Mouse (Mus musculus): Measurements from ENCODE around the gene Hfe.

The Hfe gene

DNA sequence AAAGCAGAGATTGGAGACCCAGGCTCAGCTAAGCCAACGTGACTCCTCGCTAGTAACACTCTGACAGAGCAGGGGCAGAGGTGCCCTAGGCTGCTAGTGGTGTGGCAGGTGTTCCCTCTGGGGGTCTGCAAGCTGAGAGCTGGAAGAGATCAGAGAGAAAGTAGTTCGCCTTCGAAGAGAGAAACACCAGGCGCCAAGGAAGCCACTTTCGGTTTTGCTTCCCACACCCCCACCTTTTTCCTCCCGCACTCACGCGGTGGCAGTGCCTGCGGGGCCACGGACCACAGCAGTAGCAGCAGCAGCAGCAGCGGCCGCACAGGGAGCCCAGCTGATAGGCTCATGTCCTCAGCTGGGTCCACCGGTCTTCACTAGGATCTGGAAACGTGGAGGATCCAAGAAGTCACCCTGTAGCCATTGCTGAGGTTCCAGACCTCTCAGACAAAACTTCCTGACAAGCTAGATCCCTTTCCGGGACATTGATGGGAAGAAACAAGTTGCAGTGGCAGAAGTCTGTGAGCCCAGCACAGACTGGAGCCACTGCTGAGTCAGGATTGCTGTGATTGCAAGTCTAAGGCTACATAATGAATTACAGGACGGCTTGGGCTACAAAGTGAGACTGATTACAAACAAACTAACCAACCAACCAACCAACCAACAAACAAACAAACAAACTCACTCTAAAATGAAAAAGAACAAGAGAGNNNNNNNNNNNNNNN lies at the start of gene Hfe:
Gene Hfe (minus strand): TSS at position 481 of the 716 bp plus-strand sequence.
- DNase-seq (ENCODE audit: low spot score) = peak; percentile 45

DNA sequence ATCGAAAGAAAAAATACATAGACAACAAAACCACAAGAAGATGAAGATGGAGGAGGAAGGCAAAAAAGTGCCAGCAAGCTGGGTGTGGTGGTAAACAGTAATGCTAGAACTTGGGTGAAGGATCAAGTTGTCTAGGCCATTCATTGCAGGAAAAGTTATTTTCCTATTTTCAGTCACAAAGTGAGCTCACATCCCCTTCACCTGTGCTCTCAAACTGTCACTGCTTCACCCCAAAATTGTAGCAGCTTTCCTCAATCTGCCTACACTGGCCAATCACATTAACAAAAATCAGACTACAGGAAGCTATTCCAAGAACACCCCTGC lies 49.2 kb upstream of the Hfe start:
- DNase-seq (ENCODE audit: low spot score) = no peak

- no peak for DNase-seq (ENCODE audit: low spot score)
Measured at GRCm38 (mm10) chr13:23759251-23759771, 48.7 kb upstream of the Hfe start.

DNA sequence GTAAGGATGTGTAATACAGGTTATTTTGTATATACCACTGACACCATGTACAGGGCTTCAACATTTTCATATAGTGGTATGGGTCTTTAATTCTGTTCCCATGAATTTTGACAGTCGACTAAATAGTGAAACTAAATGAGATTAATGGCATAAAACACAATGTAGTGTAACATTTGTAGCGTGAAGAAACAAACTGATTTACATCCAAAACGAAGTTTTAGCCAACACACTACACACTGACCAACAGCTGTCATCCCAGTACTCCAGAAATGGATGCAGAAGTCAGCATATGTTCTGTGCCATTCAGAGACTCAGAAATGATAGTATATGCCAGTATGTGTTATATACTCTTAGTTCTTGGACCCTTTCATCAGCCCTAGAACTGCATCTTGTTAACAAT lies 47.3 kb upstream of the Hfe start:
- DNase-seq (ENCODE audit: low spot score) = no peak

DNA sequence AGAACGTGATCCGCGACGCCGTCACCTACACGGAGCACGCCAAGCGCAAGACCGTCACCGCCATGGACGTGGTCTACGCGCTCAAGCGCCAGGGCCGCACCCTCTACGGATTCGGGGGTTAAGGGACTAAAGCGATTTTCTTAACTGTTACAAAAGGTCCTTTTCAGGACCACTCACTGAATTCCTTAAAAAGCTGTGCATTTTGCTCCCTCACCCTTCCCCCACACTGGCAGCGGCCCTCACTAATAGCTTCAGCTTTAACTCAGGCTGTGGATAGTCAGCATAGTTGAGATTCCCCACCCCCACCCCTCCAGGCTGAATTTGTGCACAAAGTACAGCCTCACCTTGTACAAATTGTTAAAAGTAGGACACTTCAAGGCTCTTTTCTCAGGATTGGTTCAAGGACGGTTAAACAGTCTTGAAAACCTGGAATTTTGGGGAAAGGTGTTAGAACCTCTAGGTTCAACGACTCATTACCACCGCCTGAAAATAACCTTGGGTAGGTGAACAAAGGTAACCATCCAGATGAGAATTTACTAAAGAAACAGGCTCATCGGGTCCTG lies 46.6 kb upstream of the Hfe start:
- DNase-seq (ENCODE audit: low spot score) = peak; percentile 76

- peak; percentile 94 for DNase-seq (ENCODE audit: low spot score)
Measured at GRCm38 (mm10) chr13:23756790-23757189, 46.1 kb upstream of the Hfe start, which contains the start of gene Hist1h4b. Hist1h4b (plus strand) TSS chr13:23757013.

DNA sequence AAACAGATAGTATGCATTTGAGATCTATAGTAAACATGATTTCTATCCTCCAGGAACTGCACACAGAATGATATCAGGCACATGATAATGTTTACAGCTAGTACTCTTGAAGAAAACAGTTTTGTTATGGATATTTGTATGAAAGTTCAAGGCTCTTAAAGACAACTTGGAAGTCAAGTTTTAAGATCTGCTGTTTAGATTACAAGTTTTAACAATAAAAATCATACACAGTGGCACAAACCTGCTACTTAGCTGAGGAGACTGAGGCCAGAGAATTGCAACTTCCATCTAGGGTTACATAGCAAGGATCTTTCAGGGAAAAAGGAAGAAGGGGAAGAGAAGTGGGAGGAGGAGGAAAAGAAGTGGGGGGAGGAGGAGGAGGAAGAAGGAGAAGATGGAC lies 44.3 kb upstream of the Hfe start:
- DNase-seq (ENCODE audit: low spot score) = no peak

DNA sequence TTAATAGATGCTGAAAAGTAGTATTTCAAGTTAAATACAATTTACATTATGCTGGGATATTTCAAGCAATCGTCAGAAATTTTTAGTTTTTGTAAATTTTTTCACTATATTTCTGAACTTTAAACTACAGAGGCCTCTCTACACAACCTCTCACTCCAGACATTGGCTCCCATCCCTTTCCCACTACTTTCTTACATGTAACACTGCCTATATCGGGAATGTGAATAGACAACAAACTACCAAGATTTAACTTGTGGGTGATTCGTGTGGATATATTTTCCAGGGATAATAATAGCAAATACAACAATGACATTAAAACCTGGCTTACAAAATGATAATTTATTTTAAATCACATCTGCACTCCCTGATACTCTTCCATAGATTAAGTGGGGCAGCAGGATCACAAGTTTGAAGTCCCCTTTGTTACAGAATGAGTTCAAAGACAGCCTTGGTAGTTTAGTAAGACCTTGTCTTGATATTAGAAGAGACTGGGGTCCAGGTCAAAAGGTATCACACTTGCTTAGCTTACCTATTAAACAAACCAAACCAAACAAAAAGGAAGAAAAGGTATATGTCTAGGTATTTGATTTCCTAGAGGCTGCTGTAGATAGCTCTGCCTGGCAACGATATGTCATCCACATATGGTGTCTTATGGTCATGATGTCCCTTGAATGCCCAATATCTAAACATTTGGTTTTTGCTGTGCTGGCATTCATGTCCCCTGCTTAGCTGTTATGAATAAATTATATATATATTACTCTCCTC lies 42.8 kb upstream of the Hfe start:
- DNase-seq (ENCODE audit: low spot score) = no peak

DNA sequence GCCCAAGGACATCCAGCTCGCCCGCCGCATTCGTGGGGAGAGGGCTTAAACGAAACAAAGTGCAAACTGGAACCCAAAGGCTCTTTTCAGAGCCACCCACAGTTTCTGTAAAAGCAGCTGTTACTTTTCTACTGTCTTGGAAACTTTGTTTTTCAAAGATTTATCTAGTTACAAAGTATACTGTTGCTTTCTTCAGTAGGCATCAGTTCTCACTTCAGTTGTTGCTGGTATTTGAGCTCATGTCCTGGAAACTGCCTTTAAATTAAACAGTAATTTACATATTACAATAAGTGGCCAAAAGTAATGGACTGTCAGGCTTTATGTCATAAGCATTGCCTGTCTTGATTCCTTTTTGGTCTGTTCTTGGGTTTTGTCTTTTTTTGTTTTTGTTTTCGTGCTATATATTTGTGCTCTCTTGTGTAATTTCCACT lies 42.1 kb upstream of the Hfe start:
- DNase-seq (ENCODE audit: low spot score) = peak; percentile 42

DNA sequence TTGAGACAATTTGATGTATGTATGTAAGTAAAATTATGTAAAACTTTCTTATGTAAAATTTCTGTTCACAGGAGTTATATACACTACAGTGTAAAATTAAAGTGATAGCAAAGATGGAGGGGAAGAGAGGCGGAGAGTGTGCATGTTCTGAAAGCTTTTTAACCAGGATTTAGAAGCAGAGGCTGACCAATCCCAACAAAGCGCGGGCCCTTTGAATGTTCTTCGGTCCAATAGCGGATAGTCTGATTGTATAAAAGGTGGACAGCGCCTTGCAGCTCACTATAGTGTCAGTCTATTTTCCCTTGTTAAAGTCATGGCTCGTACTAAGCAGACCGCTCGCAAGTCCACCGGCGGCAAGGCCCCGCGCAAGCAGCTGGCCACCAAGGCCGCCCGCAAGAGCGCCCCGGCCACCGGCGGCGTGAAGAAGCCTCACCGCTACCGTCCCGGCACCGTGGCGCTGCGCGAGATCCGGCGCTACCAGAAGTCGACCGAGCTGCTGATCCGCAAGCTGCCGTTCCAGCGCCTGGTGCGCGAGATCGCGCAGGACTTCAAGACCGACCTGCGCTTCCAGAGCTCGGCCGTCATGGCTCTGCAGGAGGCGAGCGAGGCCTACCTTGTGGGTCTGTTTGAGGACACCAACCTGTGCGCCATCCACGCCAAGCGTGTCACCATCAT lies 41.5 kb upstream of the Hfe start, which contains the start of gene Hist1h3b:
Gene Hist1h3b (plus strand): TSS at position 201 of the 675 bp plus-strand sequence.
- DNase-seq (ENCODE audit: low spot score) = peak; percentile 97

GRCm38 (mm10) chr13:23751478-23751956 lies 40.9 kb upstream of the Hfe start:
- peak; percentile 66 for DNase-seq (ENCODE audit: low spot score)

DNA sequence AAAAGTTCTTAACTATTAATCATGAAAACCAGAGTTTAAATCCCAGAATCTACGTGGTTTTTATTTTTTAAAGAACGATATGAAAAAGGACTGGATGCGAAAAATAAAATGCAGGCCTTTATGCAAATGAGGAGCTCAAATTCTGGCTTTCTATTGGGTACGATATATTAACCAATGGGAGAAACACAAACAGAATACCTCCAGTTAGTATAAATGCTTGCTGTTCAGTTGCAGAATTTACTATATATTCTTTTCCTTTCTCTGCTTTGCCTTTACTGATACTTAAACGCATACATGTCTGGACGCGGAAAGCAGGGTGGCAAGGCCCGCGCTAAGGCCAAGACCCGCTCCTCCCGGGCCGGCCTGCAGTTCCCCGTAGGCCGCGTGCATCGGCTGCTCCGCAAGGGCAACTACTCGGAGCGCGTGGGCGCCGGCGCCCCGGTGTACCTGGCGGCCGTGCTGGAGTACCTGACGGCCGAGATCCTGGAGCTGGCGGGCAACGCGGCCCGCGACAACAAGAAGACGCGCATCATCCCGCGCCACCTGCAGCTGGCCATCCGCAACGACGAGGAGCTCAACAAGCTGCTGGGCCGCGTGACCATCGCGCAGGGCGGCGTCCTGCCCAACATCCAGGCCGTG lies 40.3 kb upstream of the Hfe start, which contains the start of gene Hist1h2ab:
Gene Hist1h2ab (plus strand): TSS at position 288 of the 639 bp plus-strand sequence.
- peak; percentile 80 for DNase-seq (ENCODE audit: low spot score)

DNA sequence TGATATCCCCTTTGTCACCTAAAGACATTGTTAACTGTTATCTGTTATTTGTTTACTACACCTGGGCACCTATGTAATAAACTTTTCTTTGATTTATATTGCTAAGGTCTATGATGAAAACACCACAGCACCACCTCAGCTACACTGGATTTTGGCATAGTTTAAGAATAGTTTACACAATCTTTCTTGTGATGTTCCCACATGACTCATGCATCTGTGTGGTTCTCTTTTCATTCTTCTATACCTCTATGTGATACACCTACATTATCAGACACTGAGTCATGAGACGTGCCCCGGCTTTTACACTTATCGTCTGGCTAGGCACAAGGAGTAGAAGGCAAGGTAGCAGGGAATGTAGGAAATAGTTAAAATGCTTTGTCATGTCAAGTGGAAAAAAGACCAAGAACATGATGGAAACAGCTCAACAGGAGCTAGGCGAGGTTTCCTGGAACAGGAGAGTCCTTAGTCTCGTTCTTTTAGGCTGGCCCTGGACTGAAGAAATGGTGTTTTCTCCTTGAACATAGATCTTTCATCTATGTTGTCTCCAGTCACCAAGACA lies 39.0 kb upstream of the Hfe start:
- DNase-seq (ENCODE audit: low spot score) = no peak

GRCm38 (mm10) chr13:23747892-23748288 lies 37.2 kb upstream of the Hfe start:
- peak; percentile 52 for DNase-seq (ENCODE audit: low spot score)

DNA sequence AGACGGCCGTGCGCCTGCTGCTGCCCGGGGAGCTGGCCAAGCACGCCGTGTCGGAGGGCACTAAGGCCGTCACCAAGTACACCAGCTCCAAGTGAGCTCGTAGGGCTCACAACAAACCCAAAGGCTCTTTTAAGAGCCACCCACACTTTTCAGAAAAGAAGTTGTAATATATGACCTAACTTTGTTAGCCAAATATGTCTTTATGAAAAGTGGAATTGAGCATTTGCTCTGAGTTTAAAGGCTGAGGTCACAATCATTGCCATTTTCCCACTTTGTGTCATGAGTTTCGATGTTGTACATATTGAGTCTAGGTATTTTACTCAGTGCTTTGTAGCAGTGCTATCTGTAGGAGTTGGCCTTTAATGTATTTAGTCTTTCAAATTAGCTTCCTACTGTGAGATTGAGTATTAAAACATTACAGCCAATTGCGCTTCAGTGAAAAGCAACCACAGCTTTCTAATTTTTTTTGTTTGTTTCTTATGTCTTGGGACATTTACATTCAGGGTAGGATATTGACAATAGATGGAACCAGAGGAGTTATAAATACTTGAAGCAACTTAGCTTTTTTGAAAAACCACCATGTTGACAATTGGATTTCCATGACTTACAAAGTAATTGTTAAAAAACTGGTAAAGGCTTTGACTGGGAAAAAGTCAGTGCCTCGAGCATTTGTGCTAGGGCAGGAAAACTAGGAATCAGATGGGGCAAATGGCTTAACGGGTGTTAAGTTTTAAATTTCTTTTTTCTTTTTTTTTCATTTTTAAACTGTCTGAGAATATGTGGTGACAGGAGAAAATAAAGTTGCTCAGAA lies 36.6 kb upstream of the Hfe start:
- DNase-seq (ENCODE audit: low spot score) = peak; percentile 60

DNA sequence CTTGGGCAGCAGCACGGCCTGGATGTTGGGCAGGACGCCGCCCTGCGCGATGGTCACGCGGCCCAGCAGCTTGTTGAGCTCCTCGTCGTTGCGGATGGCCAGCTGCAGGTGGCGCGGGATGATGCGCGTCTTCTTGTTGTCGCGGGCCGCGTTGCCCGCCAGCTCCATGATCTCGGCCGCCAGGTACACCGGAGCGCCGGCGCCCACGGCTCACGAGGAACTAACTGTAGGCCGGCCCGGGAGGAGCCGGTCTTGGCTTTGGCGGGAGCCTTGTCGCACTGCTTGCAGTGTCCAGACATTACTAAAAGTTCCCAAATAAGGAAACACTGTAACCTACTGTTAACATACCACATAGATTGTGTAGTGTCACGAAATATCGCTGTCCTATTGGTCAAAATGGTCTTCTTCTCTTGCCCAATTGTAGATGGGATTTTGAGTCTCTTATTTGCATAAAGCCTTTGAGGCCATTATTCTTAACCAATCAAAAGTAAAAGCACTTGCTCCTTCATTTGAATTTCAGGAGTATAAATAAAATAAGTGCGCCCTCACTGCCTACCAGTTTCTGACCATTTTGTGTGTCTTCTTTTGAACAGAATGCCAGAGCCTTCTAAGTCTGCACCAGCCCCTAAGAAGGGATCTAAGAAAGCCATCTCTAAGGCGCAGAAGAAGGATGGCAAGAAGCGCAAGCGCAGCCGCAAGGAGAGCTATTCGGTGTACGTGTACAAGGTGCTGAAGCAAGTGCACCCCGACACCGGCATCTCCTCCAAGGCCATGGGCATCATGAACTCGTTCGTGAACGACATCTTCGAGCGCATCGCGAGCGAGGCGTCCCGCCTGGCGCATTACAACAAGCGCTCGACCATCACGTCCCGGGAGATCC lies 35.8 kb upstream of the Hfe start, which contains the start of gene Hist1h2bb:
Gene Hist1h2bb (plus strand): TSS at position 534 of the 880 bp plus-strand sequence.
- DNase-seq (ENCODE audit: low spot score) = peak; percentile 91

DNA sequence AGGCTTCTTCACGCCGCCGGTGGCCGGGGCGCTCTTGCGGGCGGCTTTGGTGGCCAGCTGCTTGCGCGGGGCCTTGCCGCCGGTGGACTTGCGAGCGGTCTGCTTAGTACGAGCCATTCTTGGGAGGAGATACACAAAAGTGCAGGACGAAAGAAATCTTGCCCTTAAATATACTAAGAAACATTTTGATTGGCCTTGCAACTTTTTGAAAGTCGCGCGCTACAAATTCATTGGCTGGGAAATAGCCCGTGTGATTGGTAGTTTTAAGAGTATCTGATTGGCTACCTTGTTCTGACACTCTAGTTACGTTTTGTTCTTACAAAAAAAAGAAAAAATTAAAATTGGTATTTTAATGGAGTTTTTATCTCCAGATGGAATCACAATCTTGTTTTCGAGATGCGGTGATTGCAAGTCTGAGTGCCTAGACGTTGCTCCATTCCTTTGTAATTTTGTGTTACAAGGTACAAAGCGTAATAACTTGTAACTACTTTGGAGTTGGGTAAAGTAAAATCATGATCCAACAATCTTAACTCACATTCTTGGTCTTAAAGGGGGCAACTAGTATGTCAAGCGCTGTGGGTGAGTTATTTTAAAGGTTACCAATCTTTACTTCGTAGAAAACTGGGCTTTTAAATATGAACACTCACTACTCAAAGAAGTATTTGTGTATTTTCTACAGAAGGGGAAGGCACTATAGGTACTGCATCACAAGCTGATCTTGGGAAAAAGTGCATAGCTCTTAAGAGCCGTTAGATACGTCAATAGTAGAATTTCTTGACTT lies 34.9 kb upstream of the Hfe start, which contains the start of gene Hist1h3c:
Gene Hist1h3c (minus strand): TSS at position 222 of the 781 bp plus-strand sequence.
- DNase-seq (ENCODE audit: low spot score) = peak; percentile 87

Data from embryo, embryonic 10 days (tissue).